Mouse (Mus musculus): ENCODE results near the gene Kcnma1. TPM values are rescaled to one million over a fixed set of nuclear protein-coding genes. Genes with fewer than 3 reads are reported as not detected.

Kcnma1 gene
- polyA plus RNA-seq, 1 experiment from 2014 or later: 22.1 TPM

GRCm38 (mm10) chr14:23583235-23583634 is 431.1 kb downstream of the Kcnma1 start:
- no peak overlapping the region for H3K4me3 ChIP-seq (replicated peaks)
- no peaks in the 10 kb centered on the region for H3K36me3 ChIP-seq
- no peaks in the 10 kb centered on the region for H3K4me1 ChIP-seq
- H3K9me3 ChIP-seq (replicated peaks): no peaks in the 10 kb centered on the region
- H3K9ac ChIP-seq (replicated peaks): no peak overlapping the region
- H3K4me2 ChIP-seq: no peak overlapping the region
- H3K27ac ChIP-seq (replicated peaks): no peak overlapping the region
- no peaks in the 10 kb centered on the region for H3K27me3 ChIP-seq (replicated peaks)
- no peak for ATAC-seq (ENCODE audit: low FRiP score)
- WGBS: 17% methylated on average over 2 of the region's 2 CpGs

- H3K9me3 ChIP-seq (replicated peaks): no peaks in the 10 kb centered on the region
- H3K4me2 ChIP-seq: no peak overlapping the region
- no peak for ATAC-seq (ENCODE audit: low FRiP score)
- H3K27ac ChIP-seq (replicated peaks): no peak overlapping the region
- no peaks in the 10 kb centered on the region for H3K27me3 ChIP-seq (replicated peaks)
- no peak overlapping the region for H3K9ac ChIP-seq (replicated peaks)
- H3K36me3 ChIP-seq: no peaks in the 10 kb centered on the region
- WGBS: 68% methylated on average over 3 of the region's 3 CpGs
- no peak overlapping the region for H3K4me3 ChIP-seq (replicated peaks)
- 0 out of 2 replicates have a peak, but pooled peaks cover under 1% of the 10 kb centered on the region for H3K4me1 ChIP-seq
Observed at GRCm38 (mm10) chr14:23581282-23581681, 433.0 kb downstream of the Kcnma1 start.

- Histone ChIP-seq H3K9me3 (replicated peaks) (no peaks in the 10 kb centered on the region), H3K4me2 (no peak overlapping the region), H3K27ac (replicated peaks) (no peak overlapping the region), H3K4me1 (peaks cover 20% of the 10 kb centered on the region), H3K9ac (replicated peaks) (no peak overlapping the region), H3K36me3 (no peaks in the 10 kb centered on the region), H3K4me3 (replicated peaks) (no peak overlapping the region), H3K27me3 (replicated peaks) (no peaks in the 10 kb centered on the region)
- WGBS: 4% methylated on average over 2 of the region's 2 CpGs
- ATAC-seq (ENCODE audit: low FRiP score): peak; percentile 84
Observed at GRCm38 (mm10) chr14:23575951-23576350, 438.3 kb downstream of the Kcnma1 start.

GRCm38 (mm10) chr14:23574136-23574535 is 440.2 kb downstream of the Kcnma1 start:
- Histone ChIP-seq H3K9me3 (replicated peaks) (no peaks in the 10 kb centered on the region), H3K27me3 (replicated peaks) (no peaks in the 10 kb centered on the region), H3K4me1 (peaks cover 20% of the 10 kb centered on the region), H3K27ac (replicated peaks) (no peak overlapping the region), H3K36me3 (no peaks in the 10 kb centered on the region), H3K4me2 (no peak overlapping the region), H3K9ac (replicated peaks) (no peak overlapping the region), H3K4me3 (replicated peaks) (no peak overlapping the region)
- ATAC-seq (ENCODE audit: low FRiP score): no peak
- 69% methylated on average over 4 of the region's 4 CpGs for WGBS

- Histone ChIP-seq H3K9me3 (replicated peaks) (no peaks in the 10 kb centered on the region), H3K4me2 (no peak overlapping the region), H3K9ac (replicated peaks) (no peak overlapping the region), H3K27me3 (replicated peaks) (no peaks in the 10 kb centered on the region), H3K27ac (replicated peaks) (no peak overlapping the region), H3K36me3 (no peaks in the 10 kb centered on the region), H3K4me1 (peaks cover 20% of the 10 kb centered on the region), H3K4me3 (replicated peaks) (no peak overlapping the region)
- ATAC-seq (ENCODE audit: low FRiP score): no peak
- 42% methylated on average over 3 of the region's 3 CpGs for WGBS
Observed at GRCm38 (mm10) chr14:23573385-23573784, 440.9 kb downstream of the Kcnma1 start.

- no peak for ATAC-seq (ENCODE audit: low FRiP score)
- Histone ChIP-seq H3K36me3 (no peaks in the 10 kb centered on the region), H3K27ac (replicated peaks) (no peak overlapping the region), H3K4me3 (replicated peaks) (no peak overlapping the region), H3K9me3 (replicated peaks) (no peaks in the 10 kb centered on the region), H3K4me2 (no peak overlapping the region), H3K4me1 (peaks cover 20% of the 10 kb centered on the region), H3K9ac (replicated peaks) (no peak overlapping the region), H3K27me3 (replicated peaks) (no peaks in the 10 kb centered on the region)
- WGBS: 16% methylated on average over 1 of the region's 1 CpGs
Observed at GRCm38 (mm10) chr14:23572778-23573177, 441.5 kb downstream of the Kcnma1 start.

- Histone ChIP-seq H3K36me3 (no peaks in the 10 kb centered on the region), H3K4me1 (peaks cover 17% of the 10 kb centered on the region), H3K9me3 (replicated peaks) (no peaks in the 10 kb centered on the region), H3K4me3 (replicated peaks) (no peak overlapping the region), H3K9ac (replicated peaks) (no peak overlapping the region), H3K27ac (replicated peaks) (no peak overlapping the region), H3K27me3 (replicated peaks) (no peaks in the 10 kb centered on the region), H3K4me2 (no peak overlapping the region)
- no peak for ATAC-seq (ENCODE audit: low FRiP score)
- WGBS: 72% methylated on average over 1 of the region's 1 CpGs
Observed at GRCm38 (mm10) chr14:23570251-23570650, 444.0 kb downstream of the Kcnma1 start.

GRCm38 (mm10) chr14:23565931-23566330 is 448.4 kb downstream of the Kcnma1 start:
- 67% methylated on average over 3 of the region's 3 CpGs for WGBS
- no peak for ATAC-seq (ENCODE audit: low FRiP score)
- H3K4me2 ChIP-seq: no peak overlapping the region

GRCm38 (mm10) chr14:23564474-23564873 is 449.8 kb downstream of the Kcnma1 start:
- Histone ChIP-seq H3K9me3 (replicated peaks) (no peaks in the 10 kb centered on the region), H3K27ac (replicated peaks) (0 out of 2 replicates have a peak overlapping the region, but pooled peaks have one; percentile 18), H3K9ac (replicated peaks) (no peak overlapping the region), H3K36me3 (no peaks in the 10 kb centered on the region), H3K4me3 (replicated peaks) (no peak overlapping the region), H3K27me3 (replicated peaks) (no peaks in the 10 kb centered on the region), H3K4me2 (no peak overlapping the region), H3K4me1 (peaks cover 12% of the 10 kb centered on the region)
- ATAC-seq (ENCODE audit: low FRiP score): peak; percentile 59
- WGBS: 29% methylated on average over 7 of the region's 7 CpGs

More at GRCm38 (mm10) chr14:23565931-23566330, 448.4 kb downstream of the Kcnma1 start:
- Histone ChIP-seq H3K36me3 (no peaks in the 10 kb centered on the region), H3K27me3 (replicated peaks) (no peaks in the 10 kb centered on the region), H3K4me1 (peaks cover 12% of the 10 kb centered on the region), H3K4me3 (replicated peaks) (no peak overlapping the region), H3K27ac (replicated peaks) (no peak overlapping the region), H3K9ac (replicated peaks) (no peak overlapping the region), H3K9me3 (replicated peaks) (no peaks in the 10 kb centered on the region)

GRCm38 (mm10) chr14:23563180-23563579 is 451.1 kb downstream of the Kcnma1 start:
- no peak for ATAC-seq (ENCODE audit: low FRiP score)
- Histone ChIP-seq H3K4me3 (replicated peaks) (no peak overlapping the region), H3K9me3 (replicated peaks) (no peaks in the 10 kb centered on the region), H3K36me3 (no peaks in the 10 kb centered on the region), H3K27ac (replicated peaks) (no peak overlapping the region), H3K27me3 (replicated peaks) (no peaks in the 10 kb centered on the region), H3K9ac (replicated peaks) (no peak overlapping the region), H3K4me1 (peaks cover 12% of the 10 kb centered on the region), H3K4me2 (no peak overlapping the region)
- 78% methylated on average over 2 of the region's 2 CpGs for WGBS

- Histone ChIP-seq H3K9ac (replicated peaks) (no peak overlapping the region), H3K27ac (replicated peaks) (no peak overlapping the region), H3K27me3 (replicated peaks) (no peaks in the 10 kb centered on the region), H3K36me3 (no peaks in the 10 kb centered on the region), H3K4me1 (peaks cover 3% of the 10 kb centered on the region; the same call in 1 of the 2 replicates), H3K4me3 (replicated peaks) (no peak overlapping the region), H3K4me2 (no peak overlapping the region), H3K9me3 (replicated peaks) (no peaks in the 10 kb centered on the region)
- no peak for ATAC-seq (ENCODE audit: low FRiP score)
- 78% methylated on average over 2 of the region's 2 CpGs for WGBS
Observed at GRCm38 (mm10) chr14:23555647-23556046, 458.6 kb downstream of the Kcnma1 start.

GRCm38 (mm10) chr14:23552252-23552974 is 461.9 kb downstream of the Kcnma1 start:
- Histone ChIP-seq H3K27ac (replicated peaks) (no peak overlapping the region), H3K9me3 (replicated peaks) (no peaks in the 10 kb centered on the region), H3K4me3 (replicated peaks) (no peak overlapping the region), H3K27me3 (replicated peaks) (no peaks in the 10 kb centered on the region), H3K9ac (replicated peaks) (no peak overlapping the region), H3K4me1 (peaks cover 3% of the 10 kb centered on the region; the same call in 1 of the 2 replicates), H3K36me3 (no peaks in the 10 kb centered on the region), H3K4me2 (no peak overlapping the region)
- no peak for ATAC-seq (ENCODE audit: low FRiP score)
- 44% methylated on average over 5 of the region's 5 CpGs for WGBS

Data from neural tube, embryonic 15.5 days (tissue).